In the genomic region with DNA sequence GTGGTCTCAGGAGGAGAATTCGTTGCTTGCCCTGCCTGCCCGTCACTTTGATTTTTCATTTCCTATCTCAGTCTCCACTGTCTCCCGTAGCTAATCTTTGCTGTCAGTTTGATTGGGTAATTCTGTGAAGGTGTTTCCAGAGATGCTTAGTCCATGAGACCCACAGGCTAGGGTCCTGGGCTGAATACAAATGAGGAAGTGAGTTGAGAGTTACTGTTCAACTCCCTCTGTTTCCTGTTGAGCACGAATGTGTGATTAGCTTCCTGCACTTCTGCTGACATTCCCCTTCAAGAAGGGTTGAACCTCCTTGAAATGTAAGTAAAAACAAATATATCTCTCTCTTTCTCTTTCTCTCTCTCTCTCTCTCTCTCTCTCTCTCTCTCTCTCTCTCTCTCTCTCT, we compare ENCODE assay signal across 23 mouse cellular contexts. TPM values are rescaled to one million over a fixed set of nuclear protein-coding genes. Genes with fewer than 3 reads are reported as not detected.
"Had no signal": no experiment of that assay in that cellular context is flagged by ENCODE, and none has a peak within 500 bp of the region (broad histone marks: within the 10 kb centered on the region; RNA-seq: fewer than 3 reads in every experiment).

No protein-coding gene starts in this region.

- H3K4me2 ChIP-seq: kidney, embryonic 15.5 days; limb, embryonic 13.5 days; liver, embryonic 13.5 days; midbrain, embryonic 13.5 days; neural tube, embryonic 13.5 days; stomach, embryonic 15.5 days had no signal

- H3K36me3 ChIP-seq: kidney, embryonic 15.5 days; limb, embryonic 10.5 days; limb, embryonic 13.5 days; liver, embryonic 13.5 days; midbrain, embryonic 10.5 days; midbrain, embryonic 13.5 days; neural tube, embryonic 13.5 days; stomach, embryonic 15.5 days had no signal

- H3K4me1 ChIP-seq: kidney, embryonic 15.5 days; limb, embryonic 10.5 days; limb, embryonic 13.5 days; liver, embryonic 13.5 days; midbrain, embryonic 10.5 days; midbrain, embryonic 13.5 days; neural tube, embryonic 13.5 days; stomach, embryonic 15.5 days had no signal

- H3K27me3 ChIP-seq: kidney, embryonic 15.5 days; limb, embryonic 13.5 days; liver, embryonic 13.5 days; midbrain, embryonic 13.5 days; neural tube, embryonic 13.5 days; stomach, embryonic 15.5 days had no signal

- H3K27ac ChIP-seq: kidney, embryonic 15.5 days; layer of hippocampus, adult 2 months; limb, embryonic 10.5 days; limb, embryonic 13.5 days; liver, embryonic 13.5 days; midbrain, embryonic 10.5 days; midbrain, embryonic 13.5 days; neural tube, embryonic 13.5 days; stomach, embryonic 15.5 days had no signal

- ATAC-seq: midbrain, embryonic 13.5 days; midbrain, embryonic 16.5 days had no signal

- DNase-seq: kidney, adult 11 months; kidney, adult 8-10 months; kidney, postnatal 14 days; kidney, postnatal 4 days; layer of hippocampus, adult 9-11 months; liver, embryonic 13.5 days; lung, adult 2 months; spleen, adult 18-20 months; thymus, postnatal 25 days had no signal

- H3K9me3 ChIP-seq: limb, embryonic 10.5 days; limb, embryonic 13.5 days; liver, embryonic 13.5 days; midbrain, embryonic 10.5 days; midbrain, embryonic 13.5 days; neural tube, embryonic 13.5 days; stomach, embryonic 15.5 days had no signal

- H3K4me3 ChIP-seq: kidney, embryonic 15.5 days; layer of hippocampus, adult 2 months; limb, embryonic 10.5 days; limb, embryonic 13.5 days; liver, embryonic 13.5 days; midbrain, embryonic 10.5 days; midbrain, embryonic 13.5 days; myocyte; neural tube, embryonic 13.5 days; stomach, embryonic 15.5 days had no signal

- H3K9ac ChIP-seq: kidney, embryonic 15.5 days; limb, embryonic 13.5 days; liver, embryonic 13.5 days; midbrain, embryonic 13.5 days; neural tube, embryonic 13.5 days; stomach, embryonic 15.5 days had no signal

RNA-seq across cellular contexts. Expression of a gene that starts 45.5 kb away (rescaled TPM):
- total RNA-seq: neutrophil, adult 5-6 weeks had no signal

RNA-seq across cellular contexts. Expression of a gene that starts 58.3 kb away (rescaled TPM):
- total RNA-seq: monocyte, adult 5-6 weeks; neutrophil, adult 5-6 weeks had no signal
- polyA plus RNA-seq: kidney, embryonic 15.5 days; limb, embryonic 10.5 days; liver, adult 2 months; liver, embryonic 13.5 days; lung, embryonic 16.5 days; midbrain, embryonic 10.5 days; myocyte had no signal
